In the genomic region with DNA sequence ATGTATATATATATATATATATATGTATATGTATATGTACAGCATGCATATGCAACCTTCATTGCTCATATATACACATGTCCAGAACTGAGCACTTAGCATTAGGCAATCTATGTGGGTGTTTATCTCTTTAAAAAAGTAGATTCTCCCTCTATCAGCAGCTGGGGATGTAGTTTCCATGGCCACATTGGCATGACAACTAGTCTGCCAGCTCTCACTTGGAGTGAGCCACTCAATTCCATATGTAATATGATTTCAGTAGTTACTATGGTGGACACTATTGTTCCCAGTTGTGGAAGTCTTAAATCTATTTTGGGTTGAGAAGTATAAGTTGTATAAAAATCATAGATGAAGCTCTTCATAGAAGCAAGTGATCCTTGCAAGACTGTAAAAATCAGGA, we compare ENCODE assay signal across 20 mouse cellular contexts.
A peak's percentile ranks its signal among the peaks of the same experiment; 100 is the strongest.
DNase-seq lines count a peak whose midpoint lies in the region; ATAC-seq and TF ChIP-seq lines count a peak whose summit lies in the region.
"Had no signal": no experiment of that assay in that cellular context is flagged by ENCODE, and none has a peak within 500 bp of the region (broad histone marks: within the 10 kb centered on the region; RNA-seq: fewer than 3 reads in every experiment).

No protein-coding gene starts in this region.

- ATAC-seq in forebrain, embryonic 13.5 days: peak; percentile 50; the same call in 1 of the 2 replicates
- no peak for ATAC-seq in forebrain, embryonic 16.5 days
- ATAC-seq: CD4-positive, CD25-positive, alpha-beta regulatory T cell, adult 4 months had no signal

- no peaks in the 10 kb centered on the region for H3K36me3 ChIP-seq in forebrain, embryonic 13.5 days (ENCODE audit: poor library complexity, severe bottlenecking)
- no peaks in the 10 kb centered on the region for H3K36me3 ChIP-seq in forebrain, embryonic 16.5 days (ENCODE audit: control insufficient read depth, insufficient read depth)
- H3K36me3 ChIP-seq: embryonic facial prominence, embryonic 13.5 days; G1E; heart, embryonic 12.5 days; hindbrain, embryonic 10.5 days had no signal

- DNase-seq in layer of hippocampus, adult 2 months (ENCODE audit: low spot score in 2 of 2): peak; percentile 16 to 18
- no peak for DNase-seq in layer of hippocampus, postnatal 25 days (ENCODE audit: extremely low spot score in 1 of 2, low spot score in 1 of 2)
- peak; percentile 23 to 62 for DNase-seq in right cerebral cortex, postnatal 10 days (ENCODE audit: low spot score in 2 of 2)
- no peak for DNase-seq in right cerebral cortex, postnatal 25 days
- no peak for DNase-seq in adrenal gland, postnatal 36 days
- DNase-seq: adrenal gland, adult 8-10 months; B cell, adult 2 months; cerebellum, adult 18-20 months; cerebellum, adult 9-11 months; cerebellum, postnatal 36 days; gastrocnemius, adult 2 months; gastrocnemius, postnatal 25 days had no signal

- H3K27me3 ChIP-seq in forebrain, embryonic 13.5 days: no peaks in the 10 kb centered on the region
- no peaks in the 10 kb centered on the region for H3K27me3 ChIP-seq in forebrain, embryonic 16.5 days (replicated peaks; ENCODE audit: control insufficient read depth, insufficient read depth, low read length)
- H3K27me3 ChIP-seq: embryonic facial prominence, embryonic 13.5 days; heart, embryonic 12.5 days had no signal

- TF ChIP-seq CTCF in layer of hippocampus, adult 2 months (conservative IDR thresholded peaks at IDR 0.05): no peak

- H3K9ac ChIP-seq in forebrain, embryonic 13.5 days: no peak overlapping the region
- no peak overlapping the region for H3K9ac ChIP-seq in forebrain, embryonic 16.5 days (replicated peaks; ENCODE audit: low read depth, low read length)
- H3K9ac ChIP-seq: embryonic facial prominence, embryonic 13.5 days; heart, embryonic 12.5 days; hindbrain, embryonic 14.5 days had no signal

- H3K27ac ChIP-seq in forebrain, embryonic 13.5 days: no peak overlapping the region
- H3K27ac ChIP-seq in forebrain, embryonic 16.5 days (ENCODE audit: low read length): no peak overlapping the region
- H3K27ac ChIP-seq in layer of hippocampus, adult 2 months: peak overlapping the region; percentile 63
- H3K27ac ChIP-seq: embryonic facial prominence, embryonic 13.5 days; gastrocnemius, adult 2 months; hindbrain, embryonic 10.5 days; hindbrain, embryonic 14.5 days had no signal

- H3K4me3 ChIP-seq in forebrain, embryonic 13.5 days: no peak overlapping the region
- H3K4me3 ChIP-seq in forebrain, embryonic 16.5 days (replicated peaks; ENCODE audit: low read length): no peak overlapping the region
- no peak overlapping the region for H3K4me3 ChIP-seq in layer of hippocampus, adult 2 months
- H3K4me3 ChIP-seq: embryonic facial prominence, embryonic 13.5 days; gastrocnemius, adult 2 months; heart, embryonic 12.5 days; hindbrain, embryonic 10.5 days had no signal

- no peak overlapping the region for H3K4me2 ChIP-seq in forebrain, embryonic 13.5 days
- H3K4me2 ChIP-seq in forebrain, embryonic 16.5 days (ENCODE audit: low read length): no peak overlapping the region
- H3K4me2 ChIP-seq: embryonic facial prominence, embryonic 13.5 days; heart, embryonic 12.5 days; hindbrain, embryonic 14.5 days had no signal

- no peaks in the 10 kb centered on the region for H3K9me3 ChIP-seq in forebrain, embryonic 13.5 days (replicated peaks)
- no peaks in the 10 kb centered on the region for H3K9me3 ChIP-seq in forebrain, embryonic 16.5 days (ENCODE audit: control insufficient read depth, low read length)
- H3K9me3 ChIP-seq: embryonic facial prominence, embryonic 13.5 days; G1E; heart, embryonic 12.5 days; hindbrain, embryonic 10.5 days had no signal

- no peaks in the 10 kb centered on the region for H3K4me1 ChIP-seq in forebrain, embryonic 13.5 days
- no peaks in the 10 kb centered on the region for H3K4me1 ChIP-seq in forebrain, embryonic 16.5 days (replicated peaks; ENCODE audit: control insufficient read depth, insufficient read depth, low read length)
- H3K4me1 ChIP-seq: embryonic facial prominence, embryonic 13.5 days; heart, embryonic 12.5 days; hindbrain, embryonic 10.5 days had no signal

Comparison
In these comparisons a context has a peak if more than half of its experiments do, and no peak if none do; other contexts are left out.
1. DNase-seq: peak in layer of hippocampus, adult 2 months (2 of 2) and right cerebral cortex, postnatal 10 days (2 of 2); none in layer of hippocampus, postnatal 25 days (0 of 2), right cerebral cortex, postnatal 25 days (single experiment) and adrenal gland, postnatal 36 days (0 of 2).